ENCODE assay signal across 22 mouse cellular contexts in genomic region chr14:118654903-118655302, GRCm38 (mm10).
"Had no signal": no experiment of that assay in that cellular context is flagged by ENCODE, and none has a peak within 500 bp of the region (broad histone marks: within the 10 kb centered on the region; RNA-seq: fewer than 3 reads in every experiment).

No protein-coding gene starts in this region.

- H3K27me3 ChIP-seq: limb, embryonic 12.5 days; limb, embryonic 15.5 days; megakaryocyte, embryonic 14.5 days; midbrain, embryonic 15.5 days; neural tube, embryonic 12.5 days; neural tube, embryonic 15.5 days; stomach, embryonic 15.5 days had no signal

- H3K9me3 ChIP-seq: limb, embryonic 12.5 days; limb, embryonic 15.5 days; megakaryocyte, embryonic 14.5 days; midbrain, embryonic 10.5 days; midbrain, embryonic 15.5 days; neural tube, embryonic 12.5 days; neural tube, embryonic 15.5 days; stomach, embryonic 15.5 days had no signal

- H3K4me2 ChIP-seq: limb, embryonic 12.5 days; limb, embryonic 15.5 days; liver, embryonic 11.5 days; lung, embryonic 14.5 days; midbrain, embryonic 15.5 days; neural tube, embryonic 12.5 days; neural tube, embryonic 15.5 days; stomach, embryonic 15.5 days had no signal

- H3K36me3 ChIP-seq: limb, embryonic 12.5 days; limb, embryonic 15.5 days; midbrain, embryonic 15.5 days; neural tube, embryonic 12.5 days; neural tube, embryonic 15.5 days; stomach, embryonic 15.5 days had no signal

- DNase-seq: kidney, adult 2 months; kidney, postnatal 10 days; kidney, postnatal 4 days; left cerebral cortex, postnatal 4 days; liver, postnatal 0 days; lung, embryonic 14.5 days; retina, postnatal 1 day; right cerebral cortex, postnatal 25 days; spleen, adult 18-20 months; thymus, postnatal 25 days had no signal

- H3K4me1 ChIP-seq: limb, embryonic 15.5 days had no signal

- H3K4me3 ChIP-seq: limb, embryonic 12.5 days; limb, embryonic 15.5 days; megakaryocyte, embryonic 14.5 days; midbrain, embryonic 10.5 days; midbrain, embryonic 15.5 days; neural tube, embryonic 12.5 days; neural tube, embryonic 15.5 days; stomach, embryonic 15.5 days had no signal

- H3K9ac ChIP-seq: limb, embryonic 12.5 days; limb, embryonic 15.5 days; liver, embryonic 14.5 days; liver, postnatal 0 days; lung, embryonic 14.5 days; midbrain, embryonic 15.5 days; neural tube, embryonic 12.5 days; neural tube, embryonic 15.5 days; stomach, embryonic 15.5 days had no signal

- ATAC-seq: intestine, postnatal 0 days; liver, postnatal 0 days; lung, postnatal 0 days; midbrain, embryonic 15.5 days had no signal

- H3K27ac ChIP-seq: limb, embryonic 12.5 days; limb, embryonic 15.5 days; liver, embryonic 14.5 days; midbrain, embryonic 10.5 days; midbrain, embryonic 15.5 days; neural tube, embryonic 12.5 days; neural tube, embryonic 15.5 days; stomach, embryonic 15.5 days had no signal
